Mouse (Mus musculus) kidney, adult 18-20 months (tissue): Measurements from ENCODE around the gene Slc39a9.
A peak's percentile ranks its signal among the peaks of the same experiment; 100 is the strongest.

Source experiments
- DNase-seq: peaks from one replicate; pipeline ENCODE4 v3.0.0; 2021

Gene Slc39a9

DNA sequence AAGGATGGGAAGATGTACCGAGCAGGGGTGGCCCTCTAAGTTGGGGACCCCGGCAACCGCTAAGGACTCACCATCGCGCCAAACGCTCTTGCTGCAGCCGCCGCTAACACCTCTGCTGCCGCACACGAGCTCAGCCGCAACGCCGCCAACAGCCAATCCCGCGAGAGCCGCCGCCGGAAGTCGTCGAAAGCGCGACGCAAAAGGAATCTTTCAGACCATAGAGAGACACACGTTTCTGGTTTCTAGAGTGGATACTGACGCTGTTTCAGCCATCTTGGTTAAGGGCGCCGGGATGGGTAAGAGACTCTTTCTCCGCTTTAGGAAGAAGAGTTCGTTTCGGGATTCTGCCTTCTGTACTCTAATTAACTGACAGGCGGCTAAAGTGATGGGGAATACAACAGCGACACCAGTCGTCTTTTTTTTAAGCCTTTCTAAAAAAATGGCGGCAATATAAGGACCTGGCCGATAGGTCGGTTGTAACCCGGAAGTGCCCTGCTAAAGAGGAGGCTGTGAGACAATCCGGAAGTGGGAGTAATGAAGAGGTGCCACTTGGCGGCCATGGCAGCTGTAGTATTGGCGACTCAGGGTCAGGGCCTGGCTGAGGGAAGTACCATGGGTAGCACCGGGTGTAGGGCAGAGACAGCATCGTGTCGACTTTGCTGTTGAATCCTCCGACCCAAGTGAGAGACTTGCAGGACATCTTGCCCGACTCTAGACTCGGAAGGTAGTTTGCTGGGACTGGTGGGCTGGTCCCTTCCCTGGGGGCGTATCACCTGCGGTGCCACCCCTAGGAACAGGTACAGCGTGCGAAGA lies at the start of gene Slc39a9, which contains the start of gene Erh:
Slc39a9 (plus strand) TSS at position 191 of the 813 bp plus-strand sequence.
Erh (minus strand) TSS at position 649 of the 813 bp plus-strand sequence.
- peak; percentile 95 for DNase-seq

DNA sequence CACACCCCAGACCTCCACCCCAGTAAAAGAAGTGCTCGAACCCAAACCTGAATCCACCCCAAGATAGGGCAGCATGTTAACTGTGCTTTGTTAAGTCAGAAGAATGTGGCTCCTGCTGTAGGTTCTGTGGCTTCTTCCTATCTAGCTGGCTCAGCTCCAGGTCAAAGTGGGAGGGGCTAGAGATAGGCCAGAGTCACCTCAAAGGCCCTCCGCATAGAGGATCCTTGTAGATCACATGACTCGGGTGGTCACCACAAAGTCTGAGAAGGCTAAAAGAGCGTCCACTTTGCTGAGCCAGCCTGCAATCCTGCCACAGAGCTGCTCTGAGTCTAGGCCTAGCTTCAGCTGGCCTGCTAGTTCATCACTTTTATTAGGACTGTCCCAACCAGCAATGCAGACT lies 49.5 kb upstream of the Slc39a9 start:
- DNase-seq, result no peak

DNA sequence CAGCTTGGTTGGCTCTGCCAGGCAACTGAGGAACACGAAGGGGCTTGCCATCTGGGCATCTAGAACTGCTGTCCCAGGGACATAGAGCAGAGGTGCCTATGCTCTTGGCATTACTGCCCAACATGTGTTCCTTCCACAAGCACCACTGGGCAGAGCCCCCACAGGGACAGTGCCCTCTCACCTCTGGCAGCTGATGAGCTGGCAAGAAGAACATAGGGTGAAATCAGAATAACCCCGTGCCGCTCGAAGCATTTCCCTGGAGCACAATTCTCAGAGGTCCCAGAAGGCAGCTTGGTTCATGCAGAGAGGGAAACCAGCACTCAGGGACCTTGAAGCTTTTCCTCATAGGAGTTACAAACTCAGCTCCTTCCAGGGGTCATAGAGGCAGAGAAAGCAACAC lies 48.9 kb upstream of the Slc39a9 start:
- DNase-seq, result no peak

DNA sequence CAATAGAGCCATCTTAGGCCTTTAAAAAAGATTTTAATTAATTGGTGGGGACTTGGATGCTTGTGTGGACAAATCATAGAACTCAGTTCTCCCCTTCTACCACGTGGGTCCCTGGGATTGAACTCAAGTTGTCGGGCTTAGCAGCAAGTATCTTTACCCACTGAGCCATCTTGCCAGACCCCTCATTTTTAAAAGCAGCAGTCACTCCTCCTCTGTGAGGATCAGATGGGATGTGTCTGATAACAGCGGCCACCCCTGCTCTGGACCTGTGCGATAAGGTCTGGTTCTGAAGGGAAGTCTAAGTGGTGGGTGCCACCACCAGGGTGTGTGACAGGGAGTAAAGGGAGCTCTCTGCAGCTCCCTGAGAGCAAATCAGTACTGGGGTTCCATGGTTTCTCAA lies 48.1 kb upstream of the Slc39a9 start:
- DNase-seq, result no peak

DNA sequence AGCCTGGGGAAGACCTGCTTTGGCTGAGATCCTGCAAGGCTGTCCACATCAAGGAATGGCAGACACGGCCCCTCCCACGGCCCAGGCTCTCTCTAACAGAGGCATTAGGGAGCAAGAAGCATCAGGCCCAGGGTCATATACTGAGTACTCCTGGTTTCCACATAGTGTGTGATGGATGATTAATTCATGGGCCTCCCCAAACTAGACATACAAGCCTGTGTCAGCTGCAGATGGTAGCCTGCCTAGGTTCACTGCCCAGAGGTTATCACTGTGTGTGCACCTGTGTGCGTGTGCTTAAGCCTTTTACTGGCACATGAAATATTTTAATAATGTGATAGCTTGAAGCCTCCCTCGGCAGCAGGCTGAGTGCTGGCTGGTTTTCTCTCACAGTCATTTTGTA lies 47.7 kb upstream of the Slc39a9 start:
- no peak for DNase-seq

DNA sequence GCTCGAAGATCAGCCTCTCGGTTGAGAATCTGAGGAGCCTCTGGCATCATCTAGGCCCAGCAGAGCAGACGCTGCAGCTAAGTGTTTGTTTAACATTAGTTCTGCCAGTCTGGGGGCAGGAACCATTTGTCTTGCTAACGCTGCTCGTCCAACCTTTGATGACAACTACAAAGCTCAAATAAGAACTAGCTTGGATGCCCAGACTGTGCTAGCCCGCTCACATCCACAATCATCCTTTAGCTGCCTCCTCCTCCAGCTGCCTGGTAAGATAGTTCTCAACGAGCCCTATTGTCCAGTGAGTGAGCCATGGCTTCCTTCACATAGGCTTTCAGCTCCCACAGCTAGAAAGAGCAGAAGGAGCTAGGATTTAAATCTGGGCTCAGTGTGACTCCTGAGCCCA lies 45.4 kb upstream of the Slc39a9 start:
- no peak for DNase-seq

DNA sequence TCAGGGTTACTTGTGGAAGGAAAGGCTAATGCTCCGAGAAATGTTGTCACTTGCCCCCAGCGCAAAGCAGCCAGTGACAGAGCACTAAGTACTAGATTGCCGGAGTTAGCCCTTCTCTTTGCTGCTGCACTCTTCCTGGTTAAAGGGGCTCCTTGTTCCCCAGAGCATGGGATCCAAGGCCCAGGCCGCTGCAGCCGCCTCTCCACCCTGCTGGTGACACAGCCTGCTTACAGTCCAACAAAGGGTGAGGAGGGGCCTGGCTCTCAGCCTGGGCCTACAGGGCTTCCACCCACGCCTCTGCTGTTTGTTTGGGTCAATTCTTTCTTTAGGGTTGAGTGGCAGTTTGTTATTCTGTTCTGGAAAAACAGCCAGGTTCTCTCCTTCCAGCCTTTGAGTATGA lies 44.9 kb upstream of the Slc39a9 start:
- peak; percentile 11 for DNase-seq

DNA sequence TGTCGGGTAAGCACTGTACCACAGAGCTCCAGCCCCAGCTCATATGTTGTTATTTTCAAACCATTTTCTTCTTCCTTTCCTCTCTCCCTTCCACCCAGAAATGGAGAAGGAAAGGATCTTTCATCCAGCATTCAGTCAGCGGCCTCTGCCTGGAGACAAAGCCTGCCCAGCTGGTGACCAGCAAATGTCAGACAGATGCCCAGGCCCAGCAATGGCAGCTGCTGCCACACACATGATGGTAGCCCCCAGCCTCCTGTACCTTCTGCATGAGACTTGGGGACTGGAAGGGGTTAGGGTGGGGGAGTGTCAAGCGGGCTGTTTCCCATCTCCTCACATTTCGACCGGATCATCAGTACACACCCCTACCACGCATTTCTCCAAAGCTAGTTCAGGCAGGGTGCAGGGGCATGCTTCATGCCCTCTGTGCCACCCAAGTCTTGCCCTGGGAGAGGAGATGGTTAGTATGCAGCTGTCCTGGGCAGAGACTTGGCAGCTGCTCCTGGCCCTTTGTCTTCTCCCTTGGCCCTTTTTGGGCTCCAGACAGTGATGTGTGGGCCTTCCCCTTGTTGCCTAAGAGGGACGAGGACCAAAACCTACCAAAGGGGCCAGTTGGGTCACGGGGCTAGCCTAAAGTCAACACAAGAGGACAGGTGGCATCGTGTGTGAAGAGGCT lies 42.0 kb upstream of the Slc39a9 start:
- DNase-seq, result no peak

DNA sequence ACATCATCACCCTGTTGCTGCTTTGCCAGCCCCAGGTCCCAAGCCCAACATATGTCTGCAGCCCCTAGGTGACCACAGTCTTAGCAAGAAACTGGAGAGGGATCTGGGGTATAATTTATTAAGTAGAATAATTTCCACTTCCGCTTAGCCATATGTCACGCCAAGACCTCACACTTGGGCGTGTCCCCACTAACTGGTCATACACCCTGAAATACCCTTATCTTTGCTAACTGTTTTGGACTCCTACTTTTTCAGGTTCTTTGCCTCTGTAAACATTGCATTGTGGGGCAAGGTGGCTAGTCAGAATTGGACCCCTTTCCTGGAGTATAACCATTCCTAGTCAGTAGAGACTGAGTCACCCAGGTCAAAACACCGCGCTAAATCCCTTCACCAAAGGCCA lies 41.3 kb upstream of the Slc39a9 start:
- DNase-seq, result no peak

DNA sequence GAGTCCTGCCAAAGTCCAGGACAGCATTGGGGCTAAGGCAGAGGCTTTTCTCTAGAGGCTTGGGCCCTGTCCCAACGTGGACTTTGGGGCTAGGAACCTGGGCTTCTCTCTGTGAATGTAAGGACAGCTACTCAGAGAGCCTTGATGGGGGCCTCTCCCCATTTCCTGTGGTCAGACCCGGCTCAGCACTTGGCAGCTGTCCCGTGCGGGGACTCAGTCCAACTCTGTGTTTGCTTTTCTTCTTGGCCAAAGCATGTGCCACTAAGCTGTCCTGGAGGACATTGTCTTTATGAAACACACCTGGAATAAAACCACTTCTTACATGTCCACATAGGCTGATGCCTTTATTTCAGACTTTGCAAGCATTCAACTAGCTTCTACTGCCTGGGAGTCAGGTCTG lies 40.1 kb upstream of the Slc39a9 start:
- peak; percentile 19 for DNase-seq

DNA sequence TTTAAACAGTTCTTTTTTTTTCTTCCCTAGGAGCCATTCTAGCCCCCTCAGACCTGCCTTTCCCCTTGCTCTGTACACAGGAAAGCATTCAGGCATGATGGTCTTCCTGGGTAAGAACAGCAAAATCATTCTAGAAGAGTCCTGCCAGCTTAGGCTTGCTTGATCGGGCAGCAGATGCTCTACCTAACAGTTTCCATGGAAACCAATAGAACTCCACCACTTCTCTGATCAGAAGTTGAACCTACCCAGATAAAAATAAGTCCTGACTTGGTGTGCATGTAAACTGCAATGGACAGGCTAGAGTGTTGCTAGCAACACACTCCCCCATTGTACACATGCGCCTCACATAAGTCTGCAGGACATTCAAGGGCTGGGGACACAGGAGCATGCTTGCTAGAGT lies 39.5 kb upstream of the Slc39a9 start:
- DNase-seq, result no peak

DNA sequence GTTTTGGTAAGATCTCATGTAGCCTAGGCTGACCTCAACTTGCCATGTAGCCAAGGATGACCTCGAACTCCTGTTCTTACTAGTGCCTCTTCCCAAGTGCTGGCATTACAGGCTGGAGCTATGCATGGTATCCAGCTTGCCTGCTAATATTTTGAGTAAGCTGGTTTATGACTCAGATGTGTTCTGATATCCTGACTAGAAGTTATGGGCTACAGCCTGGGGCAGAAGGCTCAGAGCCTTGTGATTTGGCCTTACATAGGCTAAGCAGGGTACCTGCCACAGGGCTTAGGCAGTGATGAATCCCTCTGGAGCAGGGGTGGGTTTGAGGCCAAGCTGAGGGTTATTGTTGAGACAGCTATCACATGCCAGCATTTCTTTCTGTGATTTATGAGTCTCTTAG lies 35.1 kb upstream of the Slc39a9 start:
- no peak for DNase-seq

DNA sequence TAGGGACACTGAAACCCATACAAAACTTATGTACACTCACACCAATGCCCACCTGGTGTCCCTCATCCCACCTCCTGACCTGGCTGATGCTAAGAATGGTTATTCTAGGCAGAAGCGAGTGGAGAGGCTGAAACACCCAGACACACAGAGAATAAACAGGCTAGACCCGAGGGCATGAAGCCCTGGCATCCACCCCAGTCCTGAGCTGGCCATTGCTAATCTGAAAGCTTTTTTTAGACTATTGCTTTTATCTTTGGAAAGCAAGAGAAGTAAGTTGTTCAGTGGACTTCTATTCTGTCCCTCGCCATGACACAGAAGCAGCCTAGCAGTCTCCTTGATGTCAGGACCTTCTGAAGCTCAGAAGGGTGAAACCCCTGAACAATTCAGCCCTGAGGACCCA lies 33.8 kb upstream of the Slc39a9 start:
- no peak for DNase-seq

DNA sequence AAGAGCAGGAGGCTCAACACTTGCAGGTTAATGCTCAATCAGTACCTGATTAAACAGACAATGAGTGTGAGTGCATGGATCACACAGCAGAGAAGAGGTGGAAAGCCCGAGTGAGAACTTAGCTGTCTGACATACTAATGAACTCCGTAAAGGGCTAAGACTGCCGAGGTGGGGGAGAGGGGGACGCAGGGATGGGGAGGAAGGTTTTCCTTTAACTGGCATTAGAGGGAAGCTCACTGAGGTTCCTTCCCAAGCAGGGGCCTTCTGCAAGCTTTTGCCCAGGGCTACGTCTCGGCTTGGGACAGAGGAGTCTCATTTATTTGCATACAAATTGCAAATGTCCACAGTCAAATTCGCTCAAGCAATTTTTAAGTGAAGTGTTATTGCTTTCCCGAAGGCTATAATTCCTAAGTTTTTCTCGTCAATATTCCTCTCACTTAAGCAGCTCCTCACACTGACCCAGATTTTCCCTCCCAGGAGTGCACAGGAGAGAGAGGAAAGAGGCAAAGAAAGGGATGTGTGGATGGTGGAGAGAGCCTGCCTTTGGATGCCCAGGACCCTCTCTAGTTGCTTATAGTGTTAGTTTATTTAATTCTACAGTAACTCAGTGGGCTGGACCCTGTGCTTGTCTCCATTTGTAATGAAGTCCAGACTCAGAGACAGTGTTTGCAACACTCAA lies 31.4 kb upstream of the Slc39a9 start:
- no peak for DNase-seq

DNA sequence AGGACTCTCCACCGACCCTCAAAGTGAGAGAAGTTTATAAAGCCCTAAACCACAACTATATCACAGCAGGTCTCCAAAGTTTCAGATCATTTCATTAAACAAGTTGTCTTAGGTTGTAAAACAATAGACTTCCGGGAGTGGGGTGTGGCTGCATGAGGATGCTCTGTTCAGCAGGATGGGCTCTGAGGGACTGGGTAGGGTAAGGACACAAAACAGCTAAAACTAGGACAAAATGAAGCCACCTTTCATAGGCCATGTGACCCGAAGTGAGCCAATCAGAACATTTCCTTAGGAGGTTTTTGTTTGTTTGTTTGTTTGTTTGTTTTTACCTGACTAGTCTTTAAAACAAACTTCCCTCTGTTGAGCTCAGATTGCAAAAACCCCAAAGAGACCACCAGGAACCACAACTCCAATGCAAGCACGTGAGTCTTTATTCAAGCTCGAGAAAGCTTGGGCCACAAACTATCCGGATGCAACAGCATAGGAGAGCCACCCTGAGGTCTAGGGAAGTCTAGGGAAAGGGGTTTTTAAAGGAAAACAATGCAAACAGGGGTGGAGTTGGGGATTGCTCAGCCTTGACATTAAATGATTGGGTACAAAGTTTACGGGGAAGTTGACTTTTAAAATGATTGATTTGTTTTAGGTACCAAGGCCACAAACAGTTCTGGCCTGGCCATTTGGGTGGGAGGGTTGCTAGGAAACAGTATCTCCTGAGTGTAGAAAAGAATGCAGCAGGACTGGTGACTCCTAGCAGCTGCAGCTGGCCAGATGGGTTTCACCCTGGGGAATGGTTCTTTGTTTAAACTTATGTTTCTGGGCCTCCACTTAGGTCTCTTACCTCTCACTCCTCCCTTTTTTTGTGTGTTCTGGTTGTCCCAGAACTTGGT lies 28.1 kb upstream of the Slc39a9 start:
- DNase-seq, result no peak

DNA sequence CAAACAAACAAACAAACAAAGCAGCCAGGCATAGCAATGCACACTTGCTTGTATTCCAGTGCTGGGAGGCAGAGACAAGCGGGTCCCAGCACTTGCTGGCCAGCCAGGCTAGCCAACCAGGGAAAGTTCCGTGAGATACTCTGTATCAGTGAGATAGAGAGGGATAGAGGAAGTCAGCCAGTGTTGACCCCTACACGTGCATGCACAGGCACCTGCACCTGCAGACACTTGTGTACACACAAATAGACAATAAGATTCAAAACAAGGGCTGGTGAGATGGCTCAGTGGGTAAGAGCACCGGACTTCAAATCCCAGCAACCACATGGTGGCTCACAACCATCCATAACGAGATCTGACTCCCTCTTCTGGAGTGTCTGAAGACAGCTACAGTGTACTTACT lies 23.2 kb upstream of the Slc39a9 start:
- no peak for DNase-seq

DNA sequence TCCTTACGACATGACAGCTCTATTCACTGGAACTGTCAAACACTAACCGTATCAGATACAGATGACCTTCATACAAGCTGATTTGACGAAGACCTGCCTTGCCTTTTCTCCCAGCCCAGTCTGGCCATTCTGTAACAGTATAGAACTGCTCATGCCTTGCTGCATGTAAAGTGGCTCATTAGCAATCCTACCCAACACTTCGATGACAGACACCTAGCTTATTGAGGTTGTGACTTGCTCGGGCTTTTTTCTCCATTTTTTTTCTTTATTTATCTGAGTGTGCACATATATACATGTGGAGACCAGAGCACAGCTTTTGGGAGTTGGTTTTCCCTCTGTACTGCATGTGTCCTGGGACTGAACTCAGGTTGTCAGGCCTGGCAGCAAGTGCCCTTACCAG lies 11.9 kb upstream of the Slc39a9 start:
- DNase-seq, result no peak

DNA sequence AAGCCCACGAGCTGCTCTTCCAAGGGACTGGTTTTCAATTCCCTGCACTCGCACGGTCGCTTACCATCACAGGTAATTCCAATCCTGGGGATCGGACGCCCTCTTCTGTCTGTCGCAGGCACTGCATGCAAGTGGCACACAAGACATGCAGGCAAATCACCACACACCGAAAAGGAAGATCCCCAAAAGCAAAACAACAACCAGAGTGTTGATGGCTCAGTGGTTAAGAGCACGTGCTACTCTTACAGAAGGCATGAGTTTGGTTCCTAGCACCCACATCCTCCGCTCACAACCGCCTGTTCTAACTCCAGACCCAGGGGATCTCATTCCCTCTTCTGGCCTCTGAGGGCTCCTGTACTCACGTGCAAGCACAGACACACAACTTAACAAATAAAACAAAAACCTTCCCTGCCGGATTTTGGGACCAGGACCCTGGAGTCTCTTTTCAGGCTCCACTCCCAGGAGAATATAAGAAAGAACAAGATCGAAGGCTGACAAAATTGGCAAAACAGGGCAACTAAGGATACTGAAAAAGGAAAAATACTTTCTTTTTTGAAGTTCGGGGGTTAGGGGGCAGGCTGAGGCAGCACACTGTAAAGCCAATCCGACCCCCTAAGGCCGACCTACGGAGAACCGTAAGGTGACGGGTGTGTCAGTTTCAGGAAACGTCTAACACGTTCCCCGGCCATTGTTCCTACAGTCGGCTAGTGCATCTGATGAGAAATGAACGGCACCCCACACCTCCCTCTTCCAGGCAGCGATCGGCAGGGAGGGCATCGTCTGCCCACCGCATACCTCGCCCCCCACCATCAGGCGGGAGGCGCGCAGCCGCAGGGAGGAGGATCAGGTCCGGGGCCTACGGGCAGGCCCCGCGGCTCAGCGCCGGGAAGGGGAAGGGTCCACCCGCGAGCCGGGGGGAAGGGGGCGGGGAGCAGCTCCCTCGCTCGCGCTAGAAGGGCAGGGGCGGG lies 674 bp upstream of the Slc39a9 start:
- peak; percentile 61 for DNase-seq

DNA sequence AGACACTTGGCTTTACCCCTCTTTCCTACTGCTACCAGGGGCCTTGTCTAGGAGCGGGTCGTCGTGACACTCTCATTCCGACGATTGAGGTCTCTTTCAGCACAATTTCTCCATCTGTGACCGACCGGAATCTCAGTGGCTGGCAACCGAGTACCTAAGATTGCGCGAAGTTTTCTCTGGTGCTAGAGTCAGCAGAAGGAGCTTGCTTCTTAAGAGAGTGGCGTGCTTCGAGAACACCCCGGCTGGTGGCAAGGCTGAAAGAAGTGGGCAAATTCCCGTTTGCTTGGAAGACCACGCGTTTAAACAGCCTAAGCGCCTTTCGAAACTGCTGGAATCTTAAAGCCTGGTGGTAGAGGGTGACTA lies 804 bp downstream of the Slc39a9 start:
- no peak for DNase-seq

DNA sequence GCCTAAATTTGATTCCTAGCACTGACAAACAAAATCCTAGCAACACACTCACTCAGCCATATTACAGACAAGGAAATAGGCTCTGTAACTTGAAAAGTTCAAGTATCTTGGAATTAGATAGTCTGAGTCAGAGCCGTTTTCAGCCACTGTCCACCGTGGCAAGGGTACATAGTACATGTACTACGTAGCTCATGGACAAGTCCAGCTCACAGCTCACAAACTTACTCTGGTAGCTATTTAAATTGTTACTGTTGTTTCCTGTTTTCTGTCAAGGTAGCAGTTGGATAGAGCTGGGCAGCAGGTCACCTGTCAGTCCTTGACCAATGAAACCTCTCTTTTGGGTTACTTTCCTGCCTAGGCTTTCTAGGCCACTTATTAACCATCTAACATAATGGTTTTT lies 2.7 kb downstream of the Slc39a9 start:
- DNase-seq, result no peak

DNA sequence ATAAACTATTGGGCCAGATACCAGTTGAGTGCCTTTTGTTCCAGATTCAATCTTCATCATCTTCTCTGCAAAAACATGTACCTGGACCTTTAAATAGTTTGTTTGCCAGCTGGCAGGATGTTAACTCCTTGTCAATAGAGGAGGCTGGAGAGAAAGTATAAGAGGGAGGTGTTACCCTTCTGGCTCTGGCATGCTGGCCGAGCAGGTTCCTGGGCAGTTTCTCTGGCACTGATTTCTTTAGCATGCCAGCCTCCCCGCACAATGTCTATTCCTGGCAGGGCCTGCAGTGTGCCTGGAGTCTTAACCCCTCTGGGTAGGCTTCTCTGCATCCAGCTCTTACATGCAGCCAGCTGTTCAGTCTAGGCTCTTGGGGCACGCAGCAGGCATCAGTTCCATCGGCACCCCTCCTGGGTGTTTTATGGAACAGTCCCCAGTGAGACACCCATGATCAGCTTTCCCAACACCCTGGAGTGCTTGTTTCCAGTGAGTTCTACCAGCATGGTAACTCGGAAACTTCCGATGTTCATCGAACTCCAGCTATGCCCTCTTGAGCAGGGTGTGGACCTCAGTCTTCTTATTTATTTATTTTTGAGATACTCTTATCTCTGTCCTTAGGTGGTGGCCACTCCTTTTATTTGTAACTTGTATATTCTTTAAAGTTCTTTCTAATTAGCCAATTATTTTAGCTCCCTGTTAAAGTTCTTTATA lies 10.4 kb downstream of the Slc39a9 start:
- DNase-seq, result peak; percentile 38
